Mouse (Mus musculus): ENCODE results near the gene Fmo5.

DNA sequence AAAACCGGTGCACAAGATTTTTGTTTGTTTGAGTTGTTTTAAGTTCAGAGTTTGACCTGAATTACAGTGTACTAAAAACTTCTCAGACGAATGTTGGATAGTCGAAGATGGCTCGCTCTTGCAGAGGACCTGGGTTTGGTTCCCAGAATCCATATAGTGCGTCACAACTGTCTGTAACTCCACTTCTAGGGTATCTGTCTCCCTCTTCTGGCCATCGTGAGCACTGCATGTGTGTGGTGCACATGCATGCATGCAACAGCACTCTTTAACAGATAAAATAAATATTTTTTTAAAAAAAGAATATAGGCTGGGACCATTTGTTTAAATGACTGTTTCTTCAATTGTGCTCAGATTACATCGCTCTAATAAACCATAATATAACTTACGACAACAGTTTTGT, 26.3 kb downstream of the Fmo5 start:
- TF ChIP-seq CTCF (IDR thresholded peaks at IDR 0.05; ENCODE audit: control insufficient read depth, insufficient read depth, insufficient read length) (no peak), MYOD1 (IDR thresholded peaks at IDR 0.05; ENCODE audit: control insufficient read depth, insufficient read length, low read depth) (no peak), FOSL1 (IDR thresholded peaks at IDR 0.05; ENCODE audit: insufficient read depth, low read length, poor library complexity, severe bottlenecking) (no peak), MYOG (IDR thresholded peaks at IDR 0.05; ENCODE audit: control insufficient read depth, extremely low read depth, insufficient read length) (no peak), CEBPB (IDR thresholded peaks at IDR 0.05; ENCODE audit: low read depth) (no peak)
